Mouse (Mus musculus): ENCODE results near the gene Dysf.

Gene Dysf

GRCm38 (mm10) chr6:84233783-84234182 is 225.4 kb downstream of the Dysf start:
- DNase-seq (ENCODE audit: low spot score) = no peak

GRCm38 (mm10) chr6:84235365-84235764 is 227.0 kb downstream of the Dysf start:
- no peak for DNase-seq (ENCODE audit: low spot score)

GRCm38 (mm10) chr6:84243385-84243784 is 235.0 kb downstream of the Dysf start:
- no peak for DNase-seq (ENCODE audit: low spot score)

GRCm38 (mm10) chr6:84246101-84246760 is 237.8 kb downstream of the Dysf start:
- no peak for DNase-seq (ENCODE audit: low spot score)

- DNase-seq (ENCODE audit: low spot score) = no peak
These were observed 238.6 kb downstream of the Dysf start for GRCm38 (mm10) chr6:84246979-84247378.
